Mouse (Mus musculus) hindbrain, embryonic 15.5 days (tissue): ENCODE data around the gene Ccl17. TPM values are rescaled to one million over a fixed set of nuclear protein-coding genes. Genes with fewer than 3 reads are reported as not detected.

ENCODE experiments used
- ATAC-seq: fragments of 200-750 bp; cut with Nextera tagmentation; 2 replicates; pipeline ENCODE4 v1.8.0; 2017; ENCODE audit warnings: low read depth, moderate number of reproducible peaks, moderate TSS enrichment; ENCODE audit not compliant: low FRiP score
- H3K27ac ChIP-seq: fragments of 300-500 bp; sonication (generic); replicated peaks from 2 replicates; pipeline ENCODE4 v1.5.1; 2015; ENCODE audit warnings: mild to moderate bottlenecking, inconsistent platforms
- H3K27me3 ChIP-seq: fragments of 300-500 bp; sonication (generic); 2 replicates; pipeline ENCODE4 v1.6.1; 2015; ENCODE audit warnings: control low read depth, inconsistent platforms
- H3K36me3 ChIP-seq: fragments of 300-500 bp; sonication (generic); 2 replicates; pipeline ENCODE4 v1.6.1; 2015; ENCODE audit warnings: control low read depth, inconsistent platforms
- H3K4me1 ChIP-seq: fragments of 300-500 bp; sonication (generic); replicated peaks from 2 replicates; pipeline ENCODE4 v1.6.1; 2015; ENCODE audit warnings: control low read depth, inconsistent platforms
- H3K4me2 ChIP-seq: fragments of 300-500 bp; sonication (generic); 2 replicates; pipeline ENCODE4 v1.6.1; 2015; ENCODE audit warnings: moderate library complexity, mild to moderate bottlenecking, inconsistent platforms
- H3K4me3 ChIP-seq: fragments of 300-500 bp; sonication (generic); 2 replicates; pipeline ENCODE4 v1.5.1; 2015; ENCODE audit warnings: mild to moderate bottlenecking, inconsistent platforms
- H3K9ac ChIP-seq: fragments of 300-500 bp; sonication (generic); 2 replicates; pipeline ENCODE4 v1.6.1; 2015; ENCODE audit warnings: inconsistent platforms
- H3K9me3 ChIP-seq: fragments of 300-500 bp; sonication (generic); 2 replicates; pipeline ENCODE4 v1.6.1; 2016; ENCODE audit warnings: control low read depth, inconsistent platforms
- WGBS: fragments of 180-500 bp; shearing (Covaris S2); methylation state at CpG from one replicate; pipeline ENCODE4 v1.1.7; 2015; 5-methylcytosine and 5-hydroxymethylcytosine counted together
- polyA plus RNA-seq: library from polyadenylated mRNA; unstranded; fragments of >200 nt; fragmentation: Nextera tagmentation; extraction: Ambion mirVana; gene quantifications from 2 replicates; pipeline ENCODE4 v1.2.1, GENCODE M21; 2015

The Ccl17 gene
- polyA plus RNA-seq, 1 experiment from 2014 or later = 0.87 TPM

DNA sequence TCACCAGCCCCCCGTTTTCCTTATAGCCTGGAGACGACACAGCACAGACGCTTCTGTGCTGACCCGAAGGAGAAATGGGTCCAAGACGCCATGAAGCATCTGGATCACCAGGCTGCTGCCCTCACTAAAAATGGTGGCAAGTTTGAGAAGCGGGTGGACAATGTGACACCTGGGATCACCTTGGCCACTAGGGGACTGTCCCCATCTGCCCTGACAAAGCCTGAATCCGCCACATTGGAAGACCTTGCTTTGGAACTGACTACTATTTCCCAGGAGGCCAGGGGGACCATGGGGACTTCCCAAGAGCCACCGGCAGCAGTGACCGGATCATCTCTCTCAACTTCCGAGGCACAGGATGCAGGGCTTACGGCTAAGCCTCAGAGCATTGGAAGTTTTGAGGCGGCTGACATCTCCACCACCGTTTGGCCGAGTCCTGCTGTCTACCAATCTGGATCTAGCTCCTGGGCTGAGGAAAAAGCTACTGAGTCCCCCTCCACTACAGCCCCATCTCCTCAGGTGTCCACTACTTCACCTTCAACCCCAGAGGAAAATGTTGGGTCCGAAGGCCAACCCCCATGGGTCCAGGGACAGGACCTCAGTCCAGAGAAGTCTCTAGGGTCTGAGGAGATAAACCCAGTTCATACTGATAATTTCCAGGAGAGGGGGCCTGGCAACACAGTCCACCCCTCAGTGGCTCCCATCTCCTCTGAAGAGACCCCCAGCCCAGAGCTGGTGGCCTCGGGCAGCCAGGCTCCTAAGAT is 30.5 kb upstream of the Ccl17 start:
- H3K4me1 ChIP-seq = peaks cover 15% of the 10 kb centered on the region; the same call in 1 of the 2 replicates
- no peak overlapping the region for H3K27ac ChIP-seq
- H3K4me2 ChIP-seq = no peak overlapping the region
- no peaks in the 10 kb centered on the region for H3K27me3 ChIP-seq
- 93% methylated on average over 16 of the region's 16 CpGs for WGBS
- H3K4me3 ChIP-seq = no peak overlapping the region
- H3K9me3 ChIP-seq = no peaks in the 10 kb centered on the region
- no peak for ATAC-seq
- no peak overlapping the region for H3K9ac ChIP-seq
- H3K36me3 ChIP-seq = no peaks in the 10 kb centered on the region

GRCm38 (mm10) chr8:94780491-94781154 is 29.6 kb upstream of the Ccl17 start:
- 84% methylated on average over 21 of the region's 21 CpGs for WGBS
- Histone ChIP-seq H3K27ac (no peak overlapping the region), H3K9ac (no peak overlapping the region), H3K9me3 (no peaks in the 10 kb centered on the region), H3K36me3 (no peaks in the 10 kb centered on the region), H3K27me3 (no peaks in the 10 kb centered on the region), H3K4me3 (no peak overlapping the region), H3K4me1 (peaks cover 15% of the 10 kb centered on the region; the same call in 1 of the 2 replicates), H3K4me2 (no peak overlapping the region)
- ATAC-seq = no peak

DNA sequence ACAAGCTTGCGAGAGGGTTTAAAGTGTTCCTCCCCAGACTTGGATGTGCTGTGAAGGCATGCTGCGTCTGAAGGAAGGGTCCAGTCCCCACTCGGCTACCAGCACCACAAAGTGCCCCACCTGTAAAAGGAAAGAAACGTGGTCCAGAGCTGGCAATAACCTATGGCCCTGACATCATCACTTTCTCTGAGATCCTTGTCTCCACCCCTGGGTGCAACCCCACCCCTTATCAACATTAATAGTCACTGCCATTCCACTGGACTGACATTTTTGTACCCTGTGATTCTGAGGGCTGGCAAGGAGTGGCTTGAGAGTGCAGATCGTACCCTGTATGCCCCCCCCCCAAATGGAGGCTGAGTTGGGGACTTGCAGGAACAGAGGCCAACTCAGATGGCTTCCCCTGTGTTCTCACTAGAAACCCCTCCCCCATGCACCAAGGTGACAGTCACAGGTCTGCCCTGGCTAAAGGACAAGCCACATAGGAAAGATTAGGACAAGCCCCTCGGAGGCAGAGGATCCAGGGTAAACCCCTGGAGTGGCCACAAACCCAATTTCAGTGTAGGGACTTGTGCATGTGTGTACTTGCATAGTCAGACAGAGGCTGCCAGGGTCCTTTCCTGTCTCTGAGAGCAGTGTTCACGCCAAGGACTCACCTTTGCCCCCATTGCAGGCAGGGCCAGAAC is 29.0 kb upstream of the Ccl17 start:
- WGBS = 65% methylated on average over 7 of the region's 7 CpGs
- no peaks in the 10 kb centered on the region for H3K36me3 ChIP-seq
- H3K9me3 ChIP-seq = no peaks in the 10 kb centered on the region
- H3K27ac ChIP-seq = no peak overlapping the region
- no peak overlapping the region for H3K4me3 ChIP-seq
- H3K4me2 ChIP-seq = no peak overlapping the region
- no peak overlapping the region for H3K9ac ChIP-seq
- no peak for ATAC-seq
- H3K27me3 ChIP-seq = no peaks in the 10 kb centered on the region
- H3K4me1 ChIP-seq = peaks cover 15% of the 10 kb centered on the region; the same call in 1 of the 2 replicates

- Histone ChIP-seq H3K9me3 (no peaks in the 10 kb centered on the region), H3K4me3 (no peak overlapping the region), H3K4me2 (no peak overlapping the region), H3K4me1 (peaks cover 15% of the 10 kb centered on the region; the same call in 1 of the 2 replicates), H3K27me3 (no peaks in the 10 kb centered on the region), H3K36me3 (no peaks in the 10 kb centered on the region), H3K9ac (no peak overlapping the region), H3K27ac (no peak overlapping the region)
- ATAC-seq = no peak
- 16% methylated on average over 9 of the region's 11 CpGs for WGBS
These were observed 28.4 kb upstream of the Ccl17 start for GRCm38 (mm10) chr8:94781838-94782235.

DNA sequence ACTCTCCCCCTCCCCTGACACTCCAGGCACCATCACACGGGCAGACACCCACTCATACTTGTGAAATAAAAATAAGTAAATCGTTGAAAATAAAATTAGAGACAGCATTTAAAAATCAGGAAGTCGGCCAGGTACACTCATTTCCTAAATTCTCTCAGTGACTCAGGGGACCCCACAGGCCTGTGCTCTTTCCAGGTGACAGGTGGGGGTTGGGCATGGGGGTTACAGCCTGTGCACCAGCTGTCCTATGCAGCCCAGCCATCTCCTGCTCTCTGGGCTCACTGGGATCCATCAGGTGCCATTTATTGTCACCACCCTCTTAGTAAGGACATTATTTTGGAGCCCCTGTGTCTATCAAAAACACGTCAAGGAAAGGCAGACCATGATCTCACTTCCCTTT is 26.4 kb upstream of the Ccl17 start:
- no peaks in the 10 kb centered on the region for H3K9me3 ChIP-seq
- no peak overlapping the region for H3K4me3 ChIP-seq
- H3K9ac ChIP-seq = no peak overlapping the region
- H3K27ac ChIP-seq = no peak overlapping the region
- H3K36me3 ChIP-seq = no peaks in the 10 kb centered on the region
- no peak for ATAC-seq
- peaks cover 6% of the 10 kb centered on the region; the same call in 1 of the 2 replicates for H3K4me1 ChIP-seq
- H3K27me3 ChIP-seq = no peaks in the 10 kb centered on the region
- H3K4me2 ChIP-seq = no peak overlapping the region
- 85% methylated on average over 4 of the region's 4 CpGs for WGBS

GRCm38 (mm10) chr8:94785247-94785985 is 24.8 kb upstream of the Ccl17 start:
- WGBS = 72% methylated on average over 12 of the region's 12 CpGs
- no peak overlapping the region for H3K9ac ChIP-seq

GRCm38 (mm10) chr8:94785995-94786595 is 24.2 kb upstream of the Ccl17 start:
- H3K4me1 ChIP-seq = peaks cover 5% of the 10 kb centered on the region; the same call in 1 of the 2 replicates
- H3K27ac ChIP-seq = no peak overlapping the region
- H3K9me3 ChIP-seq = no peaks in the 10 kb centered on the region
- no peak overlapping the region for H3K4me2 ChIP-seq
- H3K9ac ChIP-seq = no peak overlapping the region
- no peaks in the 10 kb centered on the region for H3K36me3 ChIP-seq
- no peaks in the 10 kb centered on the region for H3K27me3 ChIP-seq
- no peak overlapping the region for H3K4me3 ChIP-seq
- WGBS = 76% methylated on average over 6 of the region's 6 CpGs
- ATAC-seq = no peak

More at GRCm38 (mm10) chr8:94785247-94785985, 24.8 kb upstream of the Ccl17 start:
- H3K4me3 ChIP-seq = no peak overlapping the region
- H3K36me3 ChIP-seq = no peaks in the 10 kb centered on the region
- H3K4me2 ChIP-seq = no peak overlapping the region
- no peaks in the 10 kb centered on the region for H3K9me3 ChIP-seq
- no peaks in the 10 kb centered on the region for H3K27me3 ChIP-seq
- peaks cover 5% of the 10 kb centered on the region; the same call in 1 of the 2 replicates for H3K4me1 ChIP-seq
- no peak for ATAC-seq
- no peak overlapping the region for H3K27ac ChIP-seq

- no peak for ATAC-seq
- Histone ChIP-seq H3K4me1 (no peaks in the 10 kb centered on the region), H3K27ac (no peak overlapping the region), H3K36me3 (no peaks in the 10 kb centered on the region), H3K9me3 (no peaks in the 10 kb centered on the region), H3K4me2 (no peak overlapping the region), H3K4me3 (no peak overlapping the region), H3K9ac (no peak overlapping the region), H3K27me3 (no peaks in the 10 kb centered on the region)
- WGBS = 72% methylated on average over 15 of the region's 15 CpGs
These were observed 22.4 kb upstream of the Ccl17 start for GRCm38 (mm10) chr8:94787524-94788501.

GRCm38 (mm10) chr8:94789256-94789955 is 20.8 kb upstream of the Ccl17 start:
- H3K27ac ChIP-seq = no peak overlapping the region
- H3K9ac ChIP-seq = no peak overlapping the region
- WGBS = 62% methylated on average over 10 of the region's 10 CpGs
- H3K4me2 ChIP-seq = no peak overlapping the region
- no peaks in the 10 kb centered on the region for H3K27me3 ChIP-seq
- H3K9me3 ChIP-seq = no peaks in the 10 kb centered on the region
- H3K4me1 ChIP-seq = no peaks in the 10 kb centered on the region
- H3K4me3 ChIP-seq = no peak overlapping the region
- H3K36me3 ChIP-seq = no peaks in the 10 kb centered on the region
- no peak for ATAC-seq

DNA sequence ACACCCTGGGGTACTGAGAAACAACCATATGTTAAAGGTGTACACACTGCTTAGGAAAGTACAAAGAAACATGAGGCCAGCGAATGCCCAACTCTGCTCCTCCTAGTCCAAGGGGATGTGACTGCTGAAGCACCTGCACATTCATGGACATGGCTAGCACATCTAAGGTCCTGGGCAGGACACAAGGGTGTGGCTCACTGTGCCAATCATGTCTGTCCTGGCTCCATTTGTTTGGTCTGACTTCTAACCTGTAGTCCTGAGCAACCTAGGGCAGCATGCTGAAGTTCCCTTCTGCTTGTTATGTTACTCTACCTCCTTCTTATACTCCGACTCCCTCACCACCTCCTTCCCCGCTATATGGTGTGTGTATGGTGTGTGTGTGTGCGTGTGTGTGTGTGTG is 15.9 kb upstream of the Ccl17 start:
- Histone ChIP-seq H3K36me3 (no peaks in the 10 kb centered on the region), H3K27me3 (no peaks in the 10 kb centered on the region), H3K27ac (no peak overlapping the region), H3K4me2 (no peak overlapping the region), H3K4me1 (no peaks in the 10 kb centered on the region), H3K9ac (no peak overlapping the region), H3K9me3 (no peaks in the 10 kb centered on the region), H3K4me3 (no peak overlapping the region)
- WGBS = 89% methylated on average over 4 of the region's 4 CpGs
- no peak for ATAC-seq
